Mouse (Mus musculus) spleen, postnatal 14 days (tissue): ENCODE data around the gene Slc22a1.

Experiments
- DNase-seq, 2 experiments: peaks; one replicate each; pipeline ENCODE4 v3.0.0; 2021 to 2022; ENCODE audit warnings: low spot score in 2 of 2

The Slc22a1 gene

DNA sequence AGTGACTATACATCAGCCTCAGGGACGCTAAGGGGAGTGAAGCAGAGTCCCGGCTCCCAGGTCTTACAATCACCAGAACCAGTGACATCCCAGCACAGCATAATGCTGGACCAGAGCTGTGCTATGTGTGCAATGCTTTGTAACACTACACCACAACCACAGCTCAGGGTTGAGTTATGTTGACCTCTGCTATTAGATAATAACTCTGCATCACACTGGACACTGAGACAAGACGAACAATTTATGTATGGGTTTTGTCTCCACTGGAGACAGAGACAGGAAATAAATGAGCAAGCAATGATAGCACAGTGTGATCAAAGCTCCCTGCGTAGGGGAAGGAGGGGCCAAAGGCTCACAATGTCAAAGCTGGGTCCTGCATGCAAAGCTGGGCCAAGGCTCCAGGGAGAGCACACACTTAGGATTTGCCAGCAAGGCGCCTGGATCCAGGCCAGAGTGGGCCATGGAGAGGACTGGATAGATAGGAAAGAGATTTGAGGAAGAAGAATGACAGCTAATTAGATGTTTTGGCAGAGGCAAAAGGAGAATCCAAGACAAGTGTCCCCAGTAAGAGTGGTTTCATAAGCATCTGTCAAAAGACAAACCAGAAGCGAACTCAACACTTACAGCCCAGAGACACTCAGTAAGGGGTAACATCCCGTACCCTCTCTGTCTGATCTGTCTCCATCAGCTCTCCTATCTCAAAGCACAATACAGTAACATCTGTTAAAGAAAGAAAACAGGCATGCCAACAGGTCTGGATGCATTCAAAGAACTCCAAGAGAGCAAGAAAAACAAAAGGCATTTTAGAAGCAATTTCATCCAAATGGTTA is 43.6 kb downstream of the Slc22a1 start:
- DNase-seq: no peak

DNA sequence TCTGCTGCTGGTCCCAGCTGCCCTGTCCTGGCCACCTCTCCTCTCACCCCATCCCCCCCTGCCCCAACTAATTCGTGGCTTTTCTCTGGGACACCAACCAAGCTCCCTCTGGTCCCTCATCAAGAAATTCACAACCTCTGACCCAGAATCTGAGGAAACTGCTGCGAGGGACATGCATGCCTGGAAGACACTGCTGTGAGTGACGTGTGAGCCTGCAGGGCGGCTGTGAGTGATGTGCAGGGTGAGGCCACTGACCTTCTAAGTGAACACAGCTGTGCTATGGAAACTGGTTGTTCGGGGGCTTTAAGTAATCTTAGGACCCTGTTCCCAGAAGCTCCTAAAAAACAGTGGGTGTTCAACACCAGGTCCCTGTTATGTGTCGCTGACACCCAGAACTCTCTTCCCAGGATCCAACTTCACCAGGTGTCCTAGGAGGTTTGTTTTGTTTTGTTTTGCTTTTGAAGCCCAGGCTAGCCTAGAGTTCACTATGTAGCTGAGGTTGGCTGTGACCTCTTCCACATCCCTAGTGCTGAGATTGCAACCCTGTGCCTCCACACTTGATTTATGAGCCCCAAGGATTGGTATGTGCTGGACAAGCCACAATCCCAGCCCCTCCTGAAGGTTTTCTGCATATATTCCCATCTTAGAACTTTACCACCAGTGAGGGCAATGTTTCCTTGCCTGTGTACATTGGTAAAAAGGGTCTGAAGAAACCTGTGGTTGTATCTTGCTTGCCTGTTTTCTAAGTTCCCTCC is 44.5 kb downstream of the Slc22a1 start:
- DNase-seq: no peak

DNA sequence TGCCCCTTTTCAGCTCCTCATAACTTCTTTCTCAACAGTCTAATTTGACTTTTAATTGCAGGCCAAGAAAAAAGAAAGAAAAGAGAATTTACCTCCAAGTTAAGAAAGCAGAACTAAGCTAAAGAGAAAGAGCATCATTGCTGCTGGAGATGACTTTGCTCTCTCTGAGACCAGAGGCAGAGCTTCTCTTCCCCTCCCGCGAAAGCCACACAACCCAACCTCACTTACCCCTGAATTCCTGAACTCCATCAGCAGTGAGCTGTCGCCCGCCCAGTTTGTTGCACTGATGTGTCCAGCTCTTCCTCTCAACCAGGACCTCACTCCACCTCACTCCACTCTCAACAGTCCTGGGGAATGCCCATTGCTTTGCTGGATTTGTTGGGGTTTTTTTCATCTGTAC is 47.6 kb downstream of the Slc22a1 start:
- DNase-seq: no peak

DNA sequence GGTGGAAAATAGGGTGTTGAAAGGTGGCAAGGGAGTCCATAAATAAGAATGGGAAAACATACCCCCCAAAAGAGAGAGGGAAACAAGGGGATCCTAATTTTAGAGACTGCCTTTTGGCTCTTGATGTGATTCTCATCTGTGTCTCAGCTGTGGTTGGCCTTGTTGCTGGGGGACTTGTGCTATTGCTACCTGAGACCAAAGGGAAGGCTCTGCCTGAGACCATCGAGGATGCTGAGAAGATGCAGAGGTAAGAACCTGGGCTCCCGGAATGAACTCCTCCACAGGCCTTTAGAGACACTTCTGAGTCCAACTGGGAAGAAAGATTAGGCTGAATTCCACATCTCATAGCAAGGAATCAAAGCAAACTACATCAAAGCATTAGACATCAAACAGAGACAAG is 56.0 kb downstream of the Slc22a1 start:
- DNase-seq: no peak

DNA sequence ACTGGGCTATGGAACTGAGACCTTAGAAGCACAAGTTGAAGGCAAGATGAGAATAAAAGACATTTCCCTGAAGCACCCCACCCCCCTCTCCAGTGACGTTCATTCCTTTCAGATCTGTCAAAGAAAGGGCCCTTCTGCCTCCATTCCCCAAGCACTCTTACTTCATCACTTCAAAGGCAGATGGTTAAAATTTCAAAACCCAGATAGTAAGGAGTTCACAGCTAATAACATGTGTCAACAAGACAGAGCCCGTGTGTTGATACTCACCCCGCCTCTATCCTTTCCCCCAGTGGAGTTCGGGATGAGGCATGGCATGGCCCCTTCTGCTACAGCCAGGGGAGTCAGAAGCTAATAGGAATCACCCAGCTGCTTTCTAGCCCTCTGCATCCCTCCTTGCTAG is 60.2 kb downstream of the Slc22a1 start:
- DNase-seq: no peak

DNA sequence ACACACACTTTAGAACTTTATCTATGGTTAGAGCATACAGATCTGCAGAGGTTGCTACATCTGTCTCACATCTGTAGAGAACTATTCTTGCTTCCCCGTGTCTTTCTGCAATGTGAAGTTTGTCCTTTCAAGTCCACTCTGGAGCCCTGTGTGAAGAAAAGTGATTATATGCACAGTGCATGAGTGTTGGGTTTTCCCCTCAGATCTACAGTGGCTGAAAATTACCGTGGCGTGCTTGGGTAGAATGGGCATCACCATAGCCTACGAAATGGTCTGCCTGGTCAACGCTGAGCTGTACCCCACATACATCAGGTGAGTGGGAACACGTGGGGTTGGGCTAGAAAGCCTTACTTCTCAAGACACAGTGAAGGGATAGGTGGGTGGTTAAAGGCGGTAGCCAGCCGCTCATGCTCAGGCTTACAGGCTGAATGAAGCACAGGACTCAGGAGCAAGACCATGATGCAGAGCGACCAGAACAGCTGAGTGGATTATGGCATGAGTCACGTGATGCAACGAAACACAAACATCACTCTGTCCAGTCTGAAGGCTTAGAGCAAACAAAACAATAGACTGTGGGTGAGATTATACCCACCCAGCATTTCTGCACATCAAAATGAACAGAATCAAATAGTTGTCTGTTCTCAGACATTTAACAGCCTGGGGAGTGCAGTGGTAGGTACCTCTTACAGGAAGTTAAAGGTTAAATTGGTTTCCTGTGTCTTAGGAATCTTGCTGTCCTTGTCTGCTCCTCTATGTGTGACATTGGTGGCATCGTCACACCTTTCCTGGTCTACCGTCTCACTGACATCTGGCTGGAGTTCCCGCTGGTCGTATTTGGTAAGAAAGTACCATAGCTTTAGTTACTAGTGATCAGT is 60.9 kb downstream of the Slc22a1 start:
- no peak for DNase-seq

DNA sequence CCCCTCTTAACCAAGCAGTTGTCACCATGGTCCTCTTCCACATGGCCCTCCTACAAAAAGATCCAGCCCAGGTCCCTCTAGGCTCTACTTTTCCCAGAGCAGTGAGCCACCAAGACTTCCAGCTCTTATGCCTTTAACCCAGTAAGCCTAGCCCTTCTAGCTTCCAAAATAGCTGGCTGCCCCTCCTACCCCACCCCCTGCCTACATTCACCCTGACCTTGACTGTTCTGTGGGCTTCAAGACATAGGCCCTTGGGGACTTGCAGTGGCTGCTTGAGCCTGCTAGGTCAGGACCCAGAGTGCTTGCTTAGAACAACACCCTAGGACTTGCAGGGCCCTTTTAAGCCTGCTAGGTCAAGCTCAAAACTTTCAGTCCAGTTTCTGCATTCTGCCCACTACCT is 68.4 kb downstream of the Slc22a1 start:
- DNase-seq: no peak

DNA sequence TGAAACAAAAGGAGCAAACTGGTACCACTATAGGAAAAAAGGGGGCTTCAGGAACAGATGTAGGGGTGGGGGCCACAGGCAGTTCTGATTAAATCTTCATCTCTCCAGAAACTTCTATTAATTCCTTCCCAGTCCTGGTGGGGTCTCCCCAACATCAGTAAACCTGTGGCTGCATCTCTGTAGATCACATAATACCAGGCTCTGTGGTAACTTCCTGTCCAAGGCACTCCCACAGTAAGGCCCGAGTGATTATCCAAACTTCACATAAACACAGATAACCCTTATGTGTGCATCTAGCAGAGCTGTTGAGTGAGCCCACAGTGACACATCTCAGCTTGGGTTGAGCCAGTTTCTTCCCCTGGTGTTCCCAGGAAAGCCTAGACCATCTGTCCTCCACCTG is 69.0 kb downstream of the Slc22a1 start:
- no peak for DNase-seq
